Mouse (Mus musculus) ovary, adult 18-20 months (tissue): ENCODE data around the gene Pstk.
"Not testable (repeated sequence)": the region's sequence is repeated elsewhere in the genome, so short reads cannot be mapped to it uniquely, and the experiment has no call there.

Experiments
- DNase-seq: peaks from one replicate; pipeline ENCODE4 v3.0.0; 2022; ENCODE audit warnings: low spot score, mixed read lengths

Pstk gene

DNA sequence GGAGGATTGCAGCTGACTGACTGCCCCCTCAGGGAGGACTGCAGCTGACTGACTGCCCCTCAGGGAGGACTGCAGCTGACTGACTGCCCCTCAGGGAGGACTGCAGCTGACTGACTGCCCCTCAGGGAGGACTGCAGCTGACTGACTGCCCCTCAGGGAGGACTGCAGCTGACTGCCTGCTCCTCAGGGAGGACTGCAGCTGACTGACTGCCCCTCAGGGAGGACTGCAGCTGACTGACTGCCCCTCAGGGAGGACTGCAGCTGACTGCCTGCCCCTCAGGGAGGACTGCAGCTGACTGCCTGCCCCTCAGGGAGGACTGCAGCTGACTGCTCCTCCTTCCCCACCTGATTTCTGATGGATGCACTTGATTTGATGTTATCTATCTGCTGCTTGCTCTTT lies 45.8 kb downstream of the Pstk start:
- not testable (repeated sequence) for DNase-seq

DNA sequence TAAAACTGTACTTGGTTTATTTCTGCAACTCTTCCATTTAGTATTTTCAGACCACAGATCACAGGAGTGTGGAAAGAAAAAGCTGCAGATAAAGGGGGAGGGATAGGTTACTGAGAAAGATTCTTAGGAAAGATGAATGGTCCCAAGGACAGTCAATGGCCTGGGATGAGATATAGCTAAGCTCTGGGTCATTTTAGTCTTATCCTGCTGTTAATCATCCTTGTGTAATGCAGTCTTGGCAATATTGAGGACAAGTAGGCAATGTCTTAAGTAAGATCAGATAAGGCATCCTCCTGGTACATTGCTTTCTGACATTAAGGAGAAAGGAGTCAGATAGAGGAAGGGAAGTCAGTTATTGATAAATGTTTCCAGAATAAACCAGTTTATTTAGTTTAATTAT lies 46.7 kb downstream of the Pstk start:
- no peak for DNase-seq

DNA sequence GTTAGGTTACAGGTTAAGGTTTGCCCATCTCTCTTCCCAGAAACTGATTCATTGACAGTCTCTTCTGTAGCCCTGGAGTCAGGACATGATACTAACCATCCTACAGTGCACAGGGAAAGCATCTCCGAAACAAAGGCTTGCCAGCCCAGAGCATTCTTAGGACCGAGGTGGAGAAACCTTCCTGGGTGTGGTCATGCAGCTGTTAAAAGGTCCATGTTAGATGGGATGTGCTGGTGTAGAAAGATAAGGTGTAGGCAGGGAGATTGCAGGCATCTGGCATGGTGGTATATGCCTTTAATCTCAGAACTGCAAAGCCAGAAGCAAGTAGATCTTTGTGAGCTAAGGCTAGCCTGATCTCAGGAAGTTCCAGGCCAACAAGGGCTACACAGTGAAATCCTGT lies 54.0 kb downstream of the Pstk start:
- DNase-seq, result no peak

DNA sequence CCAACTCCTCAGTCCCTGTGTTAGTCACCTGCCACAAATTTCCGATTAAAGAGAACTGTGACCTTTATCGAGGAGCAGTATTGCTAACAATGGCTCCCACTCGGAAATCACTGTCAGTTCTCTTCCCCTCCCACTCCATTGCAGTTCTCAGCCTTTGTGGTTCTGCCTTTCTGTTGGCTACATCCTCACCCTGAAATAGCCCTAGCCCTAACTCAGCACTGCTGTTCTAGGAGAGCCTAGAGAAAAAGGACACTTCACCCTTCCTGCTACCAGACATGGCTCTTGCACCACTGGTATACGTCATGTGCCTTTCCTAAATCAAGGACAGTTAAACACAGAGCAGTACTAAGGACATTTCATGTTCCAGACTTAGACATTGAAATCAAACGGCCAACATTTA lies 56.4 kb downstream of the Pstk start:
- no peak for DNase-seq

DNA sequence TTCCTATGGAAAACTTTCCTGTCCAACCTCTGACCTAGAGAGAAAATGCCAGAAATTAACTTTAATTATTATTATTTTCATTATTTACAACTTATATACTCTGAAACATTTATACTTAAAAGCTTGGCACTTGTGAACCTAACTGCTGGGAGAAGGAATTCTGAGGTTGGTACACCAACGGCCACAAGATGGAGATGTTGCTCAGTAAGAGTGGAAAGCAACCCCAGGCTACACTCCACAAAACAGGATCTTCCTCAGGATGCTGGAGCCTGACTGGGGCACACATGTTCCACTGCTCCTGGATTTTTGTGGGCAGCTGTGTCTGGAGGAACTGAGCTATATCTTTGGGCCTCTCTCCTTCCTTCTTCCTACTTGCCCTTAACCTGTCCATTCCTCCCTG lies 61.3 kb downstream of the Pstk start:
- DNase-seq, result no peak

DNA sequence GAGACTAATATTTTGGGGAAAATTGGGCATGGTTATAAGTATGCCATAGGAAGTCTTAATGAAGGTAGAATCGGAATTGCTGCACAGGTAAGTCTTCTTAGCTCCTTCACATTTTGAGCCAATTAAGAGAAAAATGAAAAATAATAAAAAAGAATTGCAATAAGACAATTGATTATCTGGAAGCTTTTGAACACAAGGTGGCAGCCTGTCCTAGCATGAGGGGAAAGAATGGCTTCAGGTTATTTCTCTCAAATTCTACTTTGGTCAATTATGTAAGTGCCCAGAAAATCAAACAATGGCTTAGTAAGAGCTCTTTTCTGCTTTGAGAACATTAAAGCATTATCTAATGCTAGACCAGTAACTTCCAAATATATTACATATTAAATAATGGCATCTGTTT lies 63.3 kb downstream of the Pstk start:
- DNase-seq, result no peak

DNA sequence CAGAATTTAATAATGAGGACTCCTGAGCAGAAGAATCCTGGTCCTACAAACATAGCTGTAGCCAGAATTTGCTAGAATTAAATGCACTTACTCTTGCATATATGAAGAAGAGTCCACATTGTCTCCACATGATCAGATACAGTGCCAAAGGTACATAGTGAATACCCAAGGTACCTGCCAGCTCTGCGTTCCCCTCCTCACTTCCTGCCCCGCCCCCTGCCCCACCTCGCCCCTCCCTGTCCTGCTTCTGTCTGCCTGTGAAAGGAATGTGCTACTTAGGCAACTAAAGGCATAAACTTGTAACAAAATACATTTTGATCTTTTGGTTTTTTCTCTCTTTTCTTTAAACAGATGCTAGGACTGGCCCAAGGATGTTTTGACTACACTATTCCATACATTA lies 66.1 kb downstream of the Pstk start:
- no peak for DNase-seq
